Mouse (Mus musculus): Measurements from ENCODE around the gene Ly6g6f. TPM values are rescaled to one million over a fixed set of nuclear protein-coding genes. Genes with fewer than 3 reads are reported as not detected.

Gene Ly6g6f
- polyA plus RNA-seq, 1 experiment = 0.08 TPM

DNA sequence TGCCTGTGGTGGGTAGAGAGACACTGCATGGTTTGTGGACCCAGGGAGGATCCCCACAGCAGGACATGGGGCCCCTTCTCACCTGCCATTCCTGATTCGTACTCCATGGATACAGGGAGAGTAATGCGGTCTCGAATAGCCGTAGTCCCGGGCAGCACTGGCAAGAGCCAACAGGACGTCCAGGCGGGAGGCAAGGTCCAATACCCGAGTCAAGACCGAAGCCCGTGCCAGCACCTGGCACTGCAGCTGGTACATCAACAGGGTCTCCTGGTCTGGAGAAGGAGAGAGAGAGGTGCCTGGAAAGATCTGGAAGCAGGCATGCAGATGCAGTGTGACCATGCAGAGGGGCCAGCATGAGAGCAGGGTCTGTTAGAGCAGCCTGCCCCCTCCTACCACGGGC, 54.1 kb downstream of the Ly6g6f start:
- no peak for TF ChIP-seq GATA1 (IDR thresholded peaks at IDR 0.05; ENCODE audit: low read length)
- no peak for TF ChIP-seq TAL1 (IDR thresholded peaks at IDR 0.05; ENCODE audit: low read length)
- H3K9me3 ChIP-seq (ENCODE audit: control insufficient read depth, low read length) = no peaks in the 10 kb centered on the region
- H3K36me3 ChIP-seq (ENCODE audit: control insufficient read depth) = no peaks in the 10 kb centered on the region; the same call in 1 of the 2 replicates
- H3K4me3 ChIP-seq (replicated peaks) = no peak overlapping the region
- H3K4me1 ChIP-seq (ENCODE audit: control insufficient read depth) = peaks cover 45% of the 10 kb centered on the region
- H3K27me3 ChIP-seq (ENCODE audit: control insufficient read depth) = no peaks in the 10 kb centered on the region

Other genes with a start within 250 kb of the Ly6g6f start
- 6.3 and 6.7 TPM in 2 replicates for gene Stk19, start 248.7 kb downstream of the Ly6g6f start, polyA plus RNA-seq (2012)
- 15.3 and 22.0 TPM in 2 replicates for gene Dxo, start 248.6 kb downstream of the Ly6g6f start, polyA plus RNA-seq (2012)
- 6.7 and 8.9 TPM in 2 replicates for gene Skiv2l, start 235.4 kb downstream of the Ly6g6f start, polyA plus RNA-seq (2012)
- 30.9 and 32.9 TPM in 2 replicates for gene Nelfe, start 235.2 kb downstream of the Ly6g6f start, polyA plus RNA-seq (2012)
- 0.11 TPM in 1 of 2 replicates, not detected in the other for gene Cfb, start 223.1 kb downstream of the Ly6g6f start, polyA plus RNA-seq (2012)
- 0.24 and 0.25 TPM in 2 replicates for gene Zbtb12, start 206.1 kb downstream of the Ly6g6f start, polyA plus RNA-seq (2012)
- not detected in 2 replicates for gene Gm20547, start 203.6 kb downstream of the Ly6g6f start, polyA plus RNA-seq (2012)
- gene C2, start 187.3 kb downstream of the Ly6g6f start, polyA plus RNA-seq (2012) = 0.13 and 0.17 TPM in 2 replicates
- 6.2 and 6.4 TPM in 2 replicates for gene Ehmt2, start 187.1 kb downstream of the Ly6g6f start, polyA plus RNA-seq (2012)
- not detected in 2 replicates for gene Slc44a4, start 171.1 kb downstream of the Ly6g6f start, polyA plus RNA-seq (2012)
- gene Neu1, start 154.4 kb downstream of the Ly6g6f start, polyA plus RNA-seq (2012) = 0.31 and 0.38 TPM in 2 replicates
- 408 and 454 TPM in 2 replicates for gene Hspa1b, start 126.4 kb downstream of the Ly6g6f start, polyA plus RNA-seq (2012)
- not detected in 2 replicates for gene Gm20481, start 115.7 kb downstream of the Ly6g6f start, polyA plus RNA-seq (2012)
- gene Hspa1a, start 113.5 kb downstream of the Ly6g6f start, polyA plus RNA-seq (2012) = 195 and 214 TPM in 2 replicates
- 0.04 TPM in 1 of 2 replicates, not detected in the other for gene Hspa1l, start 112.9 kb downstream of the Ly6g6f start, polyA plus RNA-seq (2012)
- 15.9 and 21.4 TPM in 2 replicates for gene Lsm2, start 103.7 kb downstream of the Ly6g6f start, polyA plus RNA-seq (2012)
- gene Vars, start 84.6 kb downstream of the Ly6g6f start, polyA plus RNA-seq (2012) = 41.7 and 44.9 TPM in 2 replicates
- gene Vwa7, start 69.0 kb downstream of the Ly6g6f start, polyA plus RNA-seq (2012) = 0.01 TPM in 2 replicates
- 0.87 and 0.97 TPM in 2 replicates for gene Sapcd1, start 57.6 kb downstream of the Ly6g6f start, polyA plus RNA-seq (2012)
- gene Msh5, start 38.9 kb downstream of the Ly6g6f start, polyA plus RNA-seq (2012) = 0.90 and 1.3 TPM in 2 replicates
- 5.1 and 6.0 TPM in 2 replicates for gene Clic1, start 35.6 kb downstream of the Ly6g6f start, polyA plus RNA-seq (2012)
- 0.78 and 0.92 TPM in 2 replicates for gene Ddah2, start 26.6 kb downstream of the Ly6g6f start, polyA plus RNA-seq (2012)
- not detected in 2 replicates for gene Ly6g6c, start 20.2 kb downstream of the Ly6g6f start, polyA plus RNA-seq (2012)
- 0.05 TPM in 1 of 2 replicates, not detected in the other for gene Mpig6b, start 19.4 kb downstream of the Ly6g6f start, polyA plus RNA-seq (2012)
- gene Ly6g6e, start 8.7 kb downstream of the Ly6g6f start, polyA plus RNA-seq (2012) = not detected in 2 replicates
- not detected in 2 replicates for gene Ly6g6d, start 7.5 kb downstream of the Ly6g6f start, polyA plus RNA-seq (2012)
- gene Abhd16a, start 3.7 kb upstream of the Ly6g6f start, polyA plus RNA-seq (2012) = 10.1 and 10.3 TPM in 2 replicates
- not detected in 2 replicates for gene Ly6g5c, start 22.7 kb upstream of the Ly6g6f start, polyA plus RNA-seq (2012)
- gene Ly6g5b, start 29.8 kb upstream of the Ly6g6f start, polyA plus RNA-seq (2012) = 0.03 TPM in 1 of 2 replicates, not detected in the other
- gene Gpank1, start 35.8 kb upstream of the Ly6g6f start, polyA plus RNA-seq (2012) = 11.0 and 12.4 TPM in 2 replicates
- gene Csnk2b, start 36.4 kb upstream of the Ly6g6f start, polyA plus RNA-seq (2012) = 10.2 and 11.2 TPM in 2 replicates
- 0.27 and 0.48 TPM in 2 replicates for gene D17H6S53E, start 40.8 kb upstream of the Ly6g6f start, polyA plus RNA-seq (2012)
- gene Apom, start 46.4 kb upstream of the Ly6g6f start, polyA plus RNA-seq (2012) = 0.10 and 0.20 TPM in 2 replicates
- gene Bag6, start 49.6 kb upstream of the Ly6g6f start, polyA plus RNA-seq (2012) = 88.8 and 102 TPM in 2 replicates
- gene Prrc2a, start 79.3 kb upstream of the Ly6g6f start, polyA plus RNA-seq (2012) = 70.4 and 133 TPM in 2 replicates
- 0.27 TPM in 1 of 2 replicates, not detected in the other for gene Aif1, start 90.5 kb upstream of the Ly6g6f start, polyA plus RNA-seq (2012)
- gene Lst1, start 102.8 kb upstream of the Ly6g6f start, polyA plus RNA-seq (2012) = not detected in 2 replicates
- 0.07 and 0.08 TPM in 2 replicates for gene Ltb, start 108.8 kb upstream of the Ly6g6f start, polyA plus RNA-seq (2012)
- 0.07 and 0.09 TPM in 2 replicates for gene Tnf, start 116.4 kb upstream of the Ly6g6f start, polyA plus RNA-seq (2012)
- 0.03 TPM in 1 of 2 replicates, not detected in the other for gene Lta, start 119.7 kb upstream of the Ly6g6f start, polyA plus RNA-seq (2012)
- gene Gm16181, start 135.2 kb upstream of the Ly6g6f start, polyA plus RNA-seq (2012) = not detected in 2 replicates
- gene Atp6v1g2, start 148.1 kb upstream of the Ly6g6f start, polyA plus RNA-seq (2012) = 0.04 and 0.37 TPM in 2 replicates
- 1.6 TPM in 2 replicates for gene Nfkbil1, start 150.2 kb upstream of the Ly6g6f start, polyA plus RNA-seq (2012)
- 18.8 and 20.8 TPM in 2 replicates for gene Ddx39b, start 156.1 kb upstream of the Ly6g6f start, polyA plus RNA-seq (2012)
- gene H2-D1, start 177.1 kb upstream of the Ly6g6f start, polyA plus RNA-seq (2012) = 2.4 and 2.7 TPM in 2 replicates
- not detected in 2 replicates for gene H2-Q1, start 234.8 kb upstream of the Ly6g6f start, polyA plus RNA-seq (2012)